Mouse (Mus musculus): ENCODE results near the gene Rnaset2a. TPM values are rescaled to one million over a fixed set of nuclear protein-coding genes. Genes with fewer than 3 reads are reported as not detected.
"Not testable (repeated sequence)": the region's sequence is repeated elsewhere in the genome, so short reads cannot be mapped to it uniquely, and the experiment has no call there.

Gene Rnaset2a
- total and polyA plus RNA-seq, 2 experiments from 2014 or later = 12.6 to 16.8 TPM

GRCm38 (mm10) chr17:8160969-8161368, 13.1 kb upstream of the Rnaset2a start:
- not testable (repeated sequence) for H3K27me3 ChIP-seq (ENCODE audit: insufficient read depth, low read length); H3K36me3 ChIP-seq (ENCODE audit: insufficient read depth); H3K9ac ChIP-seq; H3K9me3 ChIP-seq (ENCODE audit: low read length); H3K4me3 ChIP-seq (ENCODE audit: low read depth, low read length); ATAC-seq; H3K4me2 ChIP-seq (ENCODE audit: low read depth); H3K4me1 ChIP-seq (ENCODE audit: insufficient read depth); H3K27ac ChIP-seq (ENCODE audit: low read depth, low read length)
- peak; percentile 56 for DNase-seq
- WGBS = 35% methylated on average over 2 of the region's 3 CpGs
- TF ChIP-seq CTCF (IDR thresholded peaks at IDR 0.05; ENCODE audit: low read depth) = peak; percentile 56

GRCm38 (mm10) chr17:8158627-8159026, 10.7 kb upstream of the Rnaset2a start:
- H3K9ac ChIP-seq; H3K4me3 ChIP-seq (ENCODE audit: low read depth, low read length); H3K9me3 ChIP-seq (ENCODE audit: low read length); H3K4me1 ChIP-seq (ENCODE audit: insufficient read depth); DNase-seq; H3K36me3 ChIP-seq (ENCODE audit: insufficient read depth); H3K27ac ChIP-seq (ENCODE audit: low read depth, low read length); H3K4me2 ChIP-seq (ENCODE audit: low read depth); H3K27me3 ChIP-seq (ENCODE audit: insufficient read depth, low read length); ATAC-seq: not testable (repeated sequence)
- WGBS = no CpG with 5 or more reads among the region's 1 CpGs

GRCm38 (mm10) chr17:8155982-8156381, 8.1 kb upstream of the Rnaset2a start:
- H3K36me3 ChIP-seq (ENCODE audit: insufficient read depth); H3K4me3 ChIP-seq (ENCODE audit: low read depth, low read length); ATAC-seq; H3K9ac ChIP-seq; H3K4me2 ChIP-seq (ENCODE audit: low read depth); H3K27ac ChIP-seq (ENCODE audit: low read depth, low read length); DNase-seq; H3K4me1 ChIP-seq (ENCODE audit: insufficient read depth); H3K27me3 ChIP-seq (ENCODE audit: insufficient read depth, low read length); H3K9me3 ChIP-seq (ENCODE audit: low read length): not testable (repeated sequence)
- no CpG with 5 or more reads among the region's 8 CpGs for WGBS

- H3K4me2 ChIP-seq (ENCODE audit: low read depth); H3K36me3 ChIP-seq (ENCODE audit: insufficient read depth); H3K4me1 ChIP-seq (ENCODE audit: insufficient read depth); H3K4me3 ChIP-seq (ENCODE audit: low read depth, low read length); ATAC-seq; H3K27ac ChIP-seq (ENCODE audit: low read depth, low read length); DNase-seq; H3K27me3 ChIP-seq (ENCODE audit: insufficient read depth, low read length); H3K9me3 ChIP-seq (ENCODE audit: low read length); H3K9ac ChIP-seq: not testable (repeated sequence)
- 87% methylated on average over 7 of the region's 7 CpGs for WGBS
Observed at GRCm38 (mm10) chr17:8155010-8155409, 7.1 kb upstream of the Rnaset2a start.

GRCm38 (mm10) chr17:8146931-8147330, 966 bp downstream of the Rnaset2a start:
- not testable (repeated sequence) for H3K9me3 ChIP-seq (ENCODE audit: low read length); H3K36me3 ChIP-seq (ENCODE audit: insufficient read depth); H3K9ac ChIP-seq; H3K4me1 ChIP-seq (ENCODE audit: insufficient read depth); H3K27ac ChIP-seq (ENCODE audit: low read depth, low read length); DNase-seq; H3K27me3 ChIP-seq (ENCODE audit: insufficient read depth, low read length); ATAC-seq
- H3K4me3 ChIP-seq (ENCODE audit: low read depth, low read length) = peak overlapping the region; percentile 39
- peak overlapping the region; percentile 57 for H3K4me2 ChIP-seq (ENCODE audit: low read depth)
- 21% methylated on average over 5 of the region's 5 CpGs for WGBS

GRCm38 (mm10) chr17:8143802-8144673, 3.9 kb downstream of the Rnaset2a start:
- H3K27ac ChIP-seq (ENCODE audit: low read depth, low read length); DNase-seq; H3K4me3 ChIP-seq (ENCODE audit: low read depth, low read length); H3K9ac ChIP-seq; H3K36me3 ChIP-seq (ENCODE audit: insufficient read depth); H3K9me3 ChIP-seq (ENCODE audit: low read length); H3K27me3 ChIP-seq (ENCODE audit: insufficient read depth, low read length); H3K4me1 ChIP-seq (ENCODE audit: insufficient read depth); H3K4me2 ChIP-seq (ENCODE audit: low read depth): not testable (repeated sequence)
- 37% methylated on average over 13 of the region's 14 CpGs for WGBS
- ATAC-seq = peak; percentile 12; the same call in 1 of the 2 replicates

GRCm38 (mm10) chr17:8140210-8140609, 7.7 kb downstream of the Rnaset2a start:
- not testable (repeated sequence) for H3K27ac ChIP-seq (ENCODE audit: low read depth, low read length); ATAC-seq; H3K9me3 ChIP-seq (ENCODE audit: low read length); H3K27me3 ChIP-seq (ENCODE audit: insufficient read depth, low read length); H3K4me1 ChIP-seq (ENCODE audit: insufficient read depth); H3K36me3 ChIP-seq (ENCODE audit: insufficient read depth); DNase-seq; H3K4me2 ChIP-seq (ENCODE audit: low read depth); H3K4me3 ChIP-seq (ENCODE audit: low read depth, low read length); H3K9ac ChIP-seq
- WGBS = 31% methylated on average over 3 of the region's 3 CpGs

GRCm38 (mm10) chr17:8138116-8138515, 9.8 kb downstream of the Rnaset2a start:
- ATAC-seq; H3K36me3 ChIP-seq (ENCODE audit: insufficient read depth); H3K27me3 ChIP-seq (ENCODE audit: insufficient read depth, low read length); H3K4me3 ChIP-seq (ENCODE audit: low read depth, low read length); H3K4me1 ChIP-seq (ENCODE audit: insufficient read depth); DNase-seq; H3K9me3 ChIP-seq (ENCODE audit: low read length); H3K4me2 ChIP-seq (ENCODE audit: low read depth); H3K27ac ChIP-seq (ENCODE audit: low read depth, low read length); H3K9ac ChIP-seq: not testable (repeated sequence)
- 90% methylated on average over 5 of the region's 5 CpGs for WGBS

- WGBS = no CpG with 5 or more reads among the region's 6 CpGs
Observed at GRCm38 (mm10) chr17:8130849-8131248, 17.0 kb downstream of the Rnaset2a start.

GRCm38 (mm10) chr17:8129578-8129977, 18.3 kb downstream of the Rnaset2a start:
- not testable (repeated sequence) for H3K36me3 ChIP-seq (ENCODE audit: insufficient read depth); H3K9me3 ChIP-seq (ENCODE audit: low read length); H3K4me2 ChIP-seq (ENCODE audit: low read depth); H3K4me1 ChIP-seq (ENCODE audit: insufficient read depth); H3K27me3 ChIP-seq (ENCODE audit: insufficient read depth, low read length); H3K9ac ChIP-seq; H3K4me3 ChIP-seq (ENCODE audit: low read depth, low read length); DNase-seq; H3K27ac ChIP-seq (ENCODE audit: low read depth, low read length); ATAC-seq
- WGBS = 82% methylated on average over 9 of the region's 9 CpGs

More at GRCm38 (mm10) chr17:8130849-8131248, 17.0 kb downstream of the Rnaset2a start:
- not testable (repeated sequence) for H3K4me2 ChIP-seq (ENCODE audit: low read depth); H3K9ac ChIP-seq; H3K27ac ChIP-seq (ENCODE audit: low read depth, low read length); H3K4me1 ChIP-seq (ENCODE audit: insufficient read depth); DNase-seq; H3K9me3 ChIP-seq (ENCODE audit: low read length); H3K4me3 ChIP-seq (ENCODE audit: low read depth, low read length); ATAC-seq; H3K36me3 ChIP-seq (ENCODE audit: insufficient read depth); H3K27me3 ChIP-seq (ENCODE audit: insufficient read depth, low read length)

Measured in forebrain, postnatal 0 days (tissue).